Mouse (Mus musculus) brain, embryonic 14.5 days (tissue): ENCODE data around the gene Zfp619. TPM values are rescaled to one million over a fixed set of nuclear protein-coding genes. Genes with fewer than 3 reads are reported as not detected.

Experiments
- DNase-seq: peaks from one replicate; pipeline ENCODE4 v3.0.0-alpha.2; 2011; ENCODE audit warnings: low read depth
- CTCF ChIP-seq: fragments of 200-500 bp; IDR thresholded peaks from 2 replicates; pipeline ENCODE4 v1.5.1; 2012; ENCODE audit warnings: inconsistent platforms, mild to moderate bottlenecking, moderate library complexity, borderline replicate concordance; ENCODE audit not compliant: insufficient read depth, insufficient read length; ENCODE audit errors: extremely low read depth
- POLR2A ChIP-seq: fragments of 200-500 bp; IDR thresholded peaks from 2 replicates; pipeline ENCODE4 v1.6.1; 2012; ENCODE audit warnings: mild to moderate bottlenecking, inconsistent platforms, borderline replicate concordance; ENCODE audit not compliant: poor library complexity, insufficient read depth, insufficient read length, severe bottlenecking; ENCODE audit errors: extremely low read depth
- polyA plus RNA-seq: library from polyadenylated mRNA; depleted of rRNA; stranded (reverse); fragments of >200 nt; gene quantifications from 2 replicates; pipeline ENCODE4 v1.2.3, GENCODE M21; 2012; rRNA removed

Zfp619 gene
- 3.9 and 4.5 TPM in 2 replicates for polyA plus RNA-seq

GRCm38 (mm10) chr7:39517616-39518177 is at the start of gene Zfp619:
TSS of gene Zfp619 (plus strand) at chr7:39517766.
- DNase-seq, result peak; percentile 98
- TF ChIP-seq POLR2A, result peak; percentile 89
- peak; percentile 66 for TF ChIP-seq CTCF

GRCm38 (mm10) chr7:39479013-39479412 is 38.6 kb upstream of the Zfp619 start:
- DNase-seq, result no peak
- TF ChIP-seq CTCF (no peak), POLR2A (no peak)

GRCm38 (mm10) chr7:39484384-39484783 is 33.2 kb upstream of the Zfp619 start:
- peak; percentile 11; the same call in 1 of the 2 replicates for TF ChIP-seq CTCF
- no peak for TF ChIP-seq POLR2A
- DNase-seq, result peak; percentile 16

GRCm38 (mm10) chr7:39487159-39487853 is 30.3 kb upstream of the Zfp619 start:
- peak; percentile 79 for DNase-seq
- TF ChIP-seq POLR2A (peak; percentile 20; the same call in 1 of the 2 replicates), CTCF (no peak)

- no peak for DNase-seq
- TF ChIP-seq CTCF (no peak), POLR2A (no peak)
Measured at GRCm38 (mm10) chr7:39487854-39488205, 29.7 kb upstream of the Zfp619 start.

GRCm38 (mm10) chr7:39494646-39495045 is 22.9 kb upstream of the Zfp619 start:
- TF ChIP-seq POLR2A (no peak), CTCF (no peak)
- no peak for DNase-seq

GRCm38 (mm10) chr7:39504100-39504499 is 13.5 kb upstream of the Zfp619 start:
- DNase-seq, result no peak
- TF ChIP-seq POLR2A, result no peak
- no peak for TF ChIP-seq CTCF

GRCm38 (mm10) chr7:39518362-39518761 is 796 bp downstream of the Zfp619 start:
- DNase-seq, result peak; percentile 42
- no peak for TF ChIP-seq POLR2A
- no peak for TF ChIP-seq CTCF

- no peak for DNase-seq
- no peak for TF ChIP-seq POLR2A
- no peak for TF ChIP-seq CTCF
Measured at GRCm38 (mm10) chr7:39523703-39524424, 6.3 kb downstream of the Zfp619 start.

- no peak for DNase-seq
- no peak for TF ChIP-seq CTCF
- no peak for TF ChIP-seq POLR2A
Measured at GRCm38 (mm10) chr7:39543151-39543550, 25.6 kb downstream of the Zfp619 start.
